Mouse (Mus musculus): Measurements from ENCODE around the gene Filip1. TPM values are rescaled to one million over a fixed set of nuclear protein-coding genes. Genes with fewer than 3 reads are reported as not detected.

Filip1 gene
- 3.6 TPM for polyA plus RNA-seq (2015; fragmentation: Illumina TruSeq; extraction: RNeasy Lipid Tissue Mini Kit (QIAGEN cat#74804); ENCODE audit: insufficient read depth, low read depth, low replicate concordance)

GRCm38 (mm10) chr9:80012751-80013150 is at the start of gene Filip1:
Gene Filip1, minus strand, starts transcription at chr9:80012851.

GRCm38 (mm10) chr9:79792841-79793835 is 219.5 kb downstream of the Filip1 start, which contains the start of gene Tmem30a:
Gene Tmem30a, minus strand, starts transcription at chr9:79793507.

Other genes starting within 250 kb of the Filip1 start
- 19.1 TPM for gene Tmem30a, start 219.3 kb downstream of the Filip1 start, polyA plus RNA-seq (2015; fragmentation: Illumina TruSeq; extraction: RNeasy Lipid Tissue Mini Kit (QIAGEN cat#74804); ENCODE audit: insufficient read depth, low read depth, low replicate concordance)
- gene Senp6, start 54.1 kb upstream of the Filip1 start, polyA plus RNA-seq (2015; fragmentation: Illumina TruSeq; extraction: RNeasy Lipid Tissue Mini Kit (QIAGEN cat#74804); ENCODE audit: insufficient read depth, low read depth, low replicate concordance) = 24.4 TPM
- 11.5 TPM for gene Myo6, start 152.2 kb upstream of the Filip1 start, polyA plus RNA-seq (2015; fragmentation: Illumina TruSeq; extraction: RNeasy Lipid Tissue Mini Kit (QIAGEN cat#74804); ENCODE audit: insufficient read depth, low read depth, low replicate concordance)

All from pancreas, adult 10 weeks (tissue).